In genomic region chr4:155846871-155847578, GRCm38 (mm10) we compare ENCODE assay signal across 8 mouse cellular contexts. TPM values are rescaled to one million over a fixed set of nuclear protein-coding genes. Genes with fewer than 3 reads are reported as not detected.
A peak's percentile ranks its signal among the peaks of the same experiment; 100 is the strongest.
DNase-seq lines count a peak whose midpoint lies in the region; ATAC-seq lines count a peak whose summit lies in the region.

Dvl1 (plus strand) TSS chr4:155847402.

- no peaks in the 10 kb centered on the region for H3K9me3 ChIP-seq in megakaryocyte, embryonic 14.5 days

- H3K36me3 ChIP-seq in megakaryocyte, embryonic 14.5 days (replicated peaks; ENCODE audit: low read length): peaks cover 6% of the 10 kb centered on the region

- peak within 1 kb of the TSS; percentile 100 for H3K4me3 ChIP-seq in megakaryocyte, embryonic 14.5 days (replicated peaks)

- peak; percentile 90 for ATAC-seq in inflammation-experienced regulatory T-cells, adult 6 months

- DNase-seq in adrenal gland, adult (ENCODE audit: inconsistent age in 2 of 2, low spot score in 1 of 2): peak; percentile 95 to 98
- DNase-seq in embryo, embryonic 10.5 days (ENCODE audit: low spot score): peak; percentile 91
- DNase-seq in gastrocnemius, postnatal 14 days: peak; percentile 95
- DNase-seq in left cerebral cortex, adult 9 months (ENCODE audit: low spot score in 2 of 2): peak; percentile 58 to 91
- DNase-seq in right cerebral cortex, adult 2 months (ENCODE audit: low spot score in 2 of 2): peak; percentile 86 to 92
- peak; percentile 92 for DNase-seq in urinary bladder, postnatal 10 days (ENCODE audit: low spot score)

- intact Hi-C loops in gastrocnemius, postnatal 14 days (cut with DNase I; ENCODE audit: low total_unique reads): no loop called here

- H3K27me3 ChIP-seq in megakaryocyte, embryonic 14.5 days (replicated peaks): peaks cover 16% of the 10 kb centered on the region

- peaks cover 60% of the 10 kb centered on the region for H3K4me1 ChIP-seq in megakaryocyte, embryonic 14.5 days

RNA-seq across cellular contexts. Expression of gene Dvl1, which starts in this region (rescaled TPM):
- 10 to 100 TPM; 88.6 to 89.4 TPM for total RNA-seq in gastrocnemius, postnatal 14 days (2021)
- polyA plus RNA-seq in inflammation-experienced regulatory T-cells, adult 6 months (2017; shearing (Covaris generic)): 1 to 10 TPM; 2.0 to 3.8 (median 3.5) TPM
- 29.5 and 68.0 TPM in 2 replicates for polyA plus RNA-seq in megakaryocyte, embryonic 14.5 days (2012; ENCODE audit: insufficient read depth, low replicate concordance)

Comparison
In these comparisons a context has a peak if more than half of its experiments do, and no peak if none do; other contexts are left out.
1. Peak in every context shown above with its lines: DNase-seq, ATAC-seq and H3K4me3 ChIP-seq.